Mouse (Mus musculus) layer of hippocampus, adult 18-20 months (tissue): Measurements from ENCODE around the gene Cdh5. TPM values are rescaled to one million over a fixed set of nuclear protein-coding genes. Genes with fewer than 3 reads are reported as not detected.
"Not testable (repeated sequence)": the region's sequence is repeated elsewhere in the genome, so short reads cannot be mapped to it uniquely, and the experiment has no call there.

Experiments
- DNase-seq, 2 experiments: peaks; one replicate each; pipeline ENCODE4 v3.0.0; 2022; ENCODE audit warnings: low spot score in 2 of 2
- long read RNA-seq: library from polyadenylated mRNA; stranded (forward); transcript quantifications from one replicate; pipeline ENCODE4 v2.0.0, GENCODE M21; 2021
- total RNA-seq, 2 experiments: library from RNA; stranded (reverse); gene quantifications; 2 replicates each; pipeline ENCODE4 v1.2.3; 2021

Gene Cdh5
- 1 to 10 TPM; 7.7 to 7.9 TPM for total RNA-seq
- long read RNA-seq, partial matches to known transcripts: 0 of 2 reads
- long read RNA-seq, other reads (novel, unspliced or antisense): 1 of 2 reads

- DNase-seq: no peak
Measured at GRCm38 (mm10) chr8:104101415-104101814, at the start of gene Cdh5. Gene Cdh5, plus strand, starts transcription at chr8:104101625.

DNA sequence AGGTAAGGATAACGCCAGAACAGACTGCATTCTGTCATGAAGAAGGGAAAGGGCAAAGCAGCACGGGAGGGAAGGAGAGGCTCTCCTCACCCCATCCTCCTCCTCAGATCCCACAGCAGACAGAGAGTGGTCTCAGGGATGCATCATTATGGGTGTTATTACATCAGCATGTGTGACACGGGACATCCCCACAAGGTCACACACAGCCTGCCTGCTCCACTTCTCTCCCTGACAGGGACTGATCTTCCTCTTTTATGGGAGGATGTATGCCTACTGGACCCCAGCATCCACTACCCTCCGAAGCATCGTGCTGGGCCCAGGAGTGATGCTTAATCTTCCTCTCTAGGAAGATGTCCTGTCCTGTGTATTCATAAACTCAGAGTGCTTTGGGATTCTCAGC is 41.5 kb upstream of the Cdh5 start:
- no peak for DNase-seq

- no peak for DNase-seq
Measured at GRCm38 (mm10) chr8:104060446-104060845, 41.0 kb upstream of the Cdh5 start.

GRCm38 (mm10) chr8:104061048-104061988 is 40.1 kb upstream of the Cdh5 start:
- DNase-seq: no peak

GRCm38 (mm10) chr8:104061989-104062820 is 39.2 kb upstream of the Cdh5 start:
- no peak for DNase-seq

DNA sequence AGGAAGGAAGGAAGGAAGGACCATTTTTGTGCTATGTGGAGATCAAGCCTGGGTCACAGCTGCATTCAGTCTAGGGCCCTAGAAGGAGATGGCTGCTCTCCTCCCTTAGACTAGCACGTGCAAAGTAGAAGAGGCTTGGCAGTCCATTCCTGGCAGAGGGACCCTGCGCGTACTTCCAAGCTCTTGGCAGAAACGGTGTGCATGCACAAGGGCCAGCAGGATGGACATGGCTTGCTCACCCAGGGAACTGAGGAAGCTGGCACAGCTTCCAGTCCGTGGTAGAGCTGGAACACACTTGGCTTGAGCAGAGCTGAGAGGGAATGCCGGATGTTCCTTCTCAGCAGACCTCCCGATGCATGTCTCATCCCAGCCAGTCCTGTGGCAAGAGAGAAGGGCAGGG is 36.2 kb upstream of the Cdh5 start:
- no peak for DNase-seq

DNA sequence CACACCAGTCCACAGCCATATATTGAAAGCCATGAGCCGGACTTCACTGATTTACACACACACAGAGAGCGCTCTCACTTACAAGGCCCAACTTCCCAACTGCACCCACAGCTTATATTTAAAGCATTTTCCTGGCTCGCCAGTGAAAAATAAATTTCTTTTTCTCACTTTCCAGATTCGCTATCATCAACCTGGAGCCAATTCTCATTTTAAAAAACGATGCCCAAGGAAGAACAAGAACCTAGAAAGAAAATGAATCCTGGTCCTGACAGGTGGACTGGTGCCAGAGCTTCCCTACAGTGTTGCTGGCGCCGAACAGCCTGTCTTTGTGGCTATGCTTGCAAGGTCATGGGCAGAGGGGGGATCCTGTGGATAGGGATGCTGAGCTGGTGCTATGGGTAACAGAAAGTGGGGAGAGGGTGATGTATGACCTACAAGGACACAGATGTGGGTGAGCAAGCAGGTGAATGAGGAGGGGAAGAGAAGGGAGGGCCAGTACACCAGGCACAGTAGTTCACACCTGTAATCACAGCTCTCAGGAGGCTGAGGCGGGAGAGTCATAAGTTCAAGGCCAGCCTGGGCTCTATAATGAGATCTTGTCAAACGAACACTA is 35.4 kb upstream of the Cdh5 start:
- DNase-seq: no peak

DNA sequence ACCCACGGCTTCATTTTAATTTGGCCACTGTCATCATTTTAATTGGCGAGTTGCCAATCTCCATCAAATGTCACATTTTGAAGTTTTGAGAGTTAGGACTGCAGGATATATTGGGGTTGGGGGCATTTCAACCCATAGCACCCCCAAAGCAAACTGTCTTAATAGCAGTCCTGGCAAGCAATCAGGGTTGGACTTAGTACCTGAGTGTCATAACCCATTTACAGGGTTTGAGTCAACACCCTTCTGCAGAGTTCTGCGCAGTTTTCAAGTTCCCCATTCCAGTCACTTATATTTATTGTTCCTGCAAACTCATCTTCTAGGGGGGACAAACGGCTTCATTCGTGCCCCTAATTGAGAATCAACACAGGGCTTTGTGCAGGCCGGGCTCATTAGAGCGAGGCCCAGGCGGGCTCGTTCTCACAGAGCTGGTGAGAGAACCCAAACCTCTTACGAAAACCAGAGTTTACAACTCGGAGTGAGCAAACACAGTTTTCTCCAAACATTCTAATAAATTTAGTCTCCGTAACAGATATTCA is 34.0 kb upstream of the Cdh5 start:
- no peak for DNase-seq

DNA sequence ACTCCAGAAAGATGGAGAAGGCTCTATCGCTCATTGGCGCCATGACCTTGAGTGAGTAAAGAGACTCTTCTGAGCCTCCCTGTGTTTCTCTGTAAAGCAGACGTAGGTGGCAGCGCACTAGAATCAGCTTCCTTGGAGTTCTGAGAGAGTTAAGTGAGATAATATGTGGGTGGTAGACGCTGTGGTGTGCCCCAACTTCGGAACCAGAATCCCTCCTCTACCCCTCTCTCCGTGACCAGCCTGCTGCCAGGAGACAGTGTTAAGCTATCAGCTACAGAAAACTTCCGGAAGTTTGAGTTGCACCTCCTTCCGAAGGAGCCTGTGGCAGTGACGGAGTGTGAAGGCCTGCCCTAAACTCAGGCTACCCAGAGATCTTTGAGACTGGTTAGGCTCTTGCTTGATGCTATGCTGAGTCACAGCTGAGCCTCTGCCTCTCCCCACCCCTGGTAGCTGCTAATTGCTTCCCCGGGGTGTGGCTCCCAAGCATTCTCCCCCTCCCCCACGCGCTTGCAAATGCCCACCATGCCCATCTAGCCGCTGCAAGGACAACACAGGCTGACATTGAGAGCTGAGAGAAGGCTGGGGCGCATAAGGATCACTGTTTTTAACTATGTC is 32.9 kb upstream of the Cdh5 start:
- no peak for DNase-seq

GRCm38 (mm10) chr8:104070201-104070865 is 31.1 kb upstream of the Cdh5 start:
- DNase-seq: not testable (repeated sequence)

- DNase-seq: no peak
Measured at GRCm38 (mm10) chr8:104070949-104071348, 30.5 kb upstream of the Cdh5 start.

GRCm38 (mm10) chr8:104075079-104075478 is 26.3 kb upstream of the Cdh5 start:
- DNase-seq: no peak

- peak in 1 of 2 experiments; percentile 67 for DNase-seq
Measured at GRCm38 (mm10) chr8:104076541-104077412, 24.6 kb upstream of the Cdh5 start.

GRCm38 (mm10) chr8:104078091-104078490 is 23.3 kb upstream of the Cdh5 start:
- DNase-seq: no peak

- no peak for DNase-seq
Measured at GRCm38 (mm10) chr8:104085281-104085680, 16.1 kb upstream of the Cdh5 start.

- DNase-seq: no peak
Measured at GRCm38 (mm10) chr8:104086615-104087014, 14.8 kb upstream of the Cdh5 start.

DNA sequence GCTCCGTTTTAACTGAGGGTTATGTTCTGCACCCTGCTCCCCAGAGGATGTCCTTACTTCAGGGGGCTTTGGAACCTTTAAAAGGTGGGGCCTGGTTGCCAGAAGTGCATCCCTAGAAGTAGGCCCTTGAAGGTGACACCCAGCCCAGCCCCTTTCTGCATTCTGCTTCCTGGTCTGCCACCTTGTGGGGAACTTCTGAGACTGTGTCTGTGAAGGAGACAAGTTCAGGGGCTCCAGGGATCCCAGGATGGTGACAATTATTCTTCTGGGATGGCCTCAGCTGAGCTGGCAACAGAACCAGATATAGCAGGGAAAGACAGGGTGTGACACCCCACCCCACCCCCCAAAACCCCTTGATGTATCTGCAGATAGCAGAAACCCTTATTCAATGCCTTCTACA is 14.3 kb upstream of the Cdh5 start:
- DNase-seq: no peak

DNA sequence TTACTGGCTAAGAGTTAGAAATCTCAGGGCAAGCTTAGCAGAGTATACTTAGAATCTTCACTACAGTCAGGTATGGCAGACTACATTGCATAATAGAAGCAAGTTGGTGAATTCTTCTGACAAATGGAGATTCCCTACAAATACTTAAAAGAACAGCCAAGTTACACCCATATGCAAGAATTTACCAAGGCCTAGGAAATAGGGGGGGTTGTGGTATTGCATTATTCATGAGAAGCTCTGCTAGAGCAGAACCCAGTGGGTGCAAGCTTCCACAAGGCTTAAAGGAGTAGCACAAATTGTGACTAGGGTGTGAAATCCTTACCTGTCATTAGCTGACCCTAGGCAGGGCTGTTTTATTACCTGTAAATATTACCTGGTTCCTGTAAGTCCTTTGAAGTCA is 13.5 kb upstream of the Cdh5 start:
- peak in 1 of 2 experiments; percentile 41 for DNase-seq

DNA sequence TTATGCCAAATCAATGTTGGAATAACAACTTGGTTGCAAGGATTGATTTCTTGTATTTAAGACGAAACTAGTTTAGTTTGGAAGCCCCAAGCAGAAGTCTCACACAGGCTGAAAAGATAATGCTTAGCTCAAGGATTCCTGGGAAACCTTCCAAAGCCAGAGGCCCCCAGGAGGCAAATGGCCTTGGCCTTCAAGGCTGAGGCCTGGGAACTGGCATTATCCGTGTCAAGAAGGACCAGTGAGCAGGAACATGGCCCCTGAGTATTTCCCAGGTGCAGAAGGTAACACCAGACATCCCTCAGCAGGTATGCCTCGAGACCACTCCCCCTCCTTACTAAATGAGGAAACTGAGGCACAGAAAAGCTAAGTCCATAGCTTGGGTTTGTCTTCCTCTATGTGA is 12.5 kb upstream of the Cdh5 start:
- no peak for DNase-seq
